Mouse (Mus musculus) kidney, postnatal 36 days (tissue): Measurements from ENCODE around the gene Ptprg.
A peak's percentile ranks its signal among the peaks of the same experiment; 100 is the strongest.
"Not testable (repeated sequence)": the region's sequence is repeated elsewhere in the genome, so short reads cannot be mapped to it uniquely, and the experiment has no call there.

Source experiments
- DNase-seq, 2 experiments: peaks; one replicate each; pipeline ENCODE4 v3.0.0; 2021 to 2022; ENCODE audit warnings: mixed read lengths in 2 of 2

Ptprg gene

DNA sequence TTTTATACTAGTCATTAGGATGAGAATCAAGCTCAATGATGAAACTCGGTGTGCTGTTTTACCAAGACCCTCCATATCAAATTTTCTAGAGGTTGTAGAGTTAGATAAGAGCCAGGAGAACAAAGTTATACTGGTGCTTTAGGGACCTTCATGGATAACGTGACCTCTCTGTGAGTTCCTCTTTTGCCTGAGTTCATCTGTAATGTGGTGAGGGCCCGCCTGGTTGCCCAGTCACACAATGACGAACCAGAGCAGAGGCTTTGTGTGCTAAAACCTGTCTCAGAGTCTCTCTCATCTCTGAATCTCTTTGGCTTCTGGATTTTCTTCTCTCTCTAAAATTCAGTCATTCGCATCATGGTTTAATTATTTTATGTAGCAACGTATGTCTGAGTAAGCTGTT is 204.9 kb downstream of the Ptprg start:
- DNase-seq, result no peak

GRCm38 (mm10) chr14:11759356-11759755 is 206.0 kb downstream of the Ptprg start:
- DNase-seq, result peak in 1 of 2 experiments; percentile 21

DNA sequence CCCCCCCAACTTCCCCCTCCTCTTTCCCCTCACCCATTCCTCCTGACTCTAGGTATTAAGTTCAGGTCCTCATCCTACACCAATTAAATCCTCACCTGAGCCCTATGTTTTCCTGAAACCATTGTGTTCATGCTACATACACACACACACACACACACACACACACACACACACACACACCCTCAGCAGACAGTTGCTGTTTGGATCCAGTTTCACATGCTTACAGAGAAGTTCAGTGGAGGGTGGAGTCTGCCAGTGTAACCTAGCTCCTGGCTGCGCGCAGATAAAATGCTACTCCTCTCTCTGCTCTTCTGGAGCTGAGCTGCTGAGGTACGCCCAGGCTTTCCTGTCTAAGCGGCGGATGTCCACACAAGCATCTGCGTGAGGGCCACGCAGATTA is 209.7 kb downstream of the Ptprg start:
- no peak for DNase-seq

GRCm38 (mm10) chr14:11772736-11773135 is 219.4 kb downstream of the Ptprg start:
- DNase-seq, result peak in 1 of 2 experiments; percentile 44

DNA sequence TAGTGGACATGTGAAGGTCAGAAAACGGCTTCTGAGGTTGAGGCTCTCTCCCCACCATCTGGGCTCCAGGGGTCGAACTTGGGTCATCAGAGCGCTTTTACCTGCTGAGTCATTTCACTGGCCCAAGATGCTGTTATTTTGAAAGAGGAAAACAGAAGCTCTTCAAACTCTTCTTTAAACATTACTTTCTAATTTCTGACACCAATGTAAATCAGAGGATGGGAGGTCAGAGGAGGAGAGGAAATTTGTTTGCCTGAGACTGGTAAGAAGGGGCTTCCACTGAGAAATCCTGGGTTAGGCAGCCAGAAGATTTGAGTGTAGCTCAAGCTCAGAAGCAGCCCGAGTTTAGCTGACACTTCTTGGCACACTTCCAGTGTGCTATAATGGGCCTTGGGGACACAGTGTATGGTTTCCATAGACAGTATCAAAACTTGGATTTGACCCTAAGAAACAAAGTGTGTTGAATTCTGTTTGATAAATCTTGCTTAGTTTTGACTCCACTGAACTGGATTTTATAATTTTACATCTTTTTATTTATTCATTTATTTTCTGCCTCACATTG is 221.2 kb downstream of the Ptprg start:
- DNase-seq, result no peak

DNA sequence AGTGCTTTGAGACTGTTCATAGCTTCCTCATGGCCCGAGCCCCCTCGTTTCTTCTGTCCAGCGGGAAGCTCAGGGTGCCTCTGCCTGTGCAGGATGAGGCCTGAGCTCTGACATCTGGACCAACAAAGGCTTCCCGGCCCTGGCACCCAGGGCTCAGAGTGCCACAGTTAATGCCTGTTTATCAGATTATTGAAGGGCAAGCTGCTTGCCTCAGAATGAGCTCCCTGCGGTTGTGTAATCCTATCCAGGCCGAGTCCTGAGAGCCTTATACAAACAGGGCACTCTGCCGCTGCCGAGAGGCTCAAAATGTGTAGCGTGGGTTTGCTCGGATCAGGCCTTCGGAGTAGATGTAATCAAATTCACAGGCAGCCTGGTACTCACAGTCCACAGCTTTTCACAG is 221.9 kb downstream of the Ptprg start:
- DNase-seq, result peak; percentile 20 to 21

DNA sequence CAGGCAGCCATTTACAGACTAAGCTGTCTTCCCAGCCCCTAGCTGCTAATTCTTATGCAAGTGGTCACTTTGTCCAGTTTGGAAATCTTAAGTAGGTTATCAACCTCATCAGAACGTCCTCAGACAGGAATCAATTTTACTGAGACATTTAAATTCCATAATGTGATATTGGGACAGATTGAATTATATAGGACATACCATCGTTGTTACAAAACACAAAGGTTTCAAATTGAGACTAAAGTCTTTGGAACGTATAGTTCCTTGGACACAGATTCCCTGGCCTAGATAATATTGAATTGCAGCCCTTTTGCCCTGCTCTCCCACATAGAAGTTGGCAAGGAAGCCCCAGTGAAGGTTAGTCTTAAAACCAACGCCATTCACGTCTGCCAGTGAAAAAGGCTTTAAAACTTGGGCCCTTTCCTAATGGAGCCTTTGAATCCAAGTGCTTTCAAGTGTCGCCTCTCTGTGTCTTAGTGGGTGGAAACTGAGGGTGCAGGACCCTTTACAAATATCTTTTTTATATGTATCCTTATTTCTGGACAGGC is 222.7 kb downstream of the Ptprg start:
- peak; percentile 38 to 42 for DNase-seq

GRCm38 (mm10) chr14:11776566-11776965 is 223.2 kb downstream of the Ptprg start:
- no peak for DNase-seq

GRCm38 (mm10) chr14:11791190-11791589 is 237.9 kb downstream of the Ptprg start:
- no peak for DNase-seq

DNA sequence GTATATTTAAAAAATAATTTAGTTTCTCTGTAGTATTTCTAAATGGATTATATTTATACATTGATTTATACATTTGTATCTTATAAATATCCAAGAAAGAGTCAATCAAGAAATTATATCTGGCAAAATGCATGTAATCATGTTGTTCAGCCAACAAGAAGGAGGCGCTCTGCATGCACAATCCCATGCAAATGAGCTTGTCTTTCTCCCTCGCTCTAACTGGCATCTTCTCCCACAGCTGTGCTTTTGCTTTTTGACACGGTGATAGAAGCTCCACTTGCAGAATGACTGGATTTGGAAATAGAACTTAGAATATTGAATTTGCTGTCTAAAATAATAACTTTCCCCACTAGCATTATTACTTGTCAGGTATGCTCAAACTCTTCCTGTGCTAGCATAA is 240.5 kb downstream of the Ptprg start:
- no peak for DNase-seq

- no peak for DNase-seq
These were observed 249.2 kb downstream of the Ptprg start for GRCm38 (mm10) chr14:11802355-11803035.

DNA sequence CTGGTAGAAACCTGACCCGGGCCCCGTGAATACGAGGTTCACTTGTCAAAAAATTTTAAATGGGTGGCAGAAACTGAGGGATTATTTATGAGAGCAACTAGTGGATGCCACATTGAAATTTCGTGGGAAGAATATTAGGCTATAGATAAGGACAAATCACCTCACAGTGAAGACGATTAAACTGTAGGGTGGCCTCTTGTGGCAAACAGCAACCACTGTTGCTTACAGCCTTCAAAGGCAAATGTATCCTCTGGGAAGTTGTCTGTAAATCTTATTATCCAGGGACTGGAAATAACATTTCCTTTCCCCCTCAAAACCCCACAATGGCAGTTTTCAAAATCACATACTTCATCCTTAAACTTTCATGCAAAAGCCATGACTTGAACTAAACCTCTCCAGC is 253.3 kb downstream of the Ptprg start:
- no peak for DNase-seq

- no peak for DNase-seq
These were observed 254.1 kb downstream of the Ptprg start for GRCm38 (mm10) chr14:11807465-11807864.

GRCm38 (mm10) chr14:11811142-11811761 is 257.9 kb downstream of the Ptprg start:
- DNase-seq, result peak; percentile 44 to 78

DNA sequence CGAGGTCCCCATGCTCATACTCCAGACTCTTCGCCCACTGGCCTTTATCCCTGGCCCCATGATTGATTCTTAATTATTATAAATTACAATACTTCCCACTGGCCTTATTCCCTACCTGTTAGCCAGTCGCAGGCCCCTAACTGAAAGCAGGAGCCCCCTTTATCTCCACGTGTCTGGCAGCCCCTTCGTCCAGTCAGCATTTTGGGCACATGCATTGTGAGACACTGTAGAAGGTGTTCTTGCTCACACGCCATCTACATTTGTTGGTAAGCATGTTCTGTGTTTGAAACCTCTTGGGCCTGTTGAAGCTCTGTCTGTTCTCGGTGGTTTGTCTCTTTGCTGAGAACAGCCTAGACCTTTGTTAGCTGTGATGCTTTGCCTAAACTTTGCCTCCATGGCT is 259.0 kb downstream of the Ptprg start:
- DNase-seq, result no peak

GRCm38 (mm10) chr14:11814811-11815210 is 261.5 kb downstream of the Ptprg start:
- not testable (repeated sequence) for DNase-seq

GRCm38 (mm10) chr14:11817236-11817635 is 263.9 kb downstream of the Ptprg start:
- DNase-seq, result no peak

GRCm38 (mm10) chr14:11818054-11818453 is 264.7 kb downstream of the Ptprg start:
- no peak for DNase-seq

GRCm38 (mm10) chr14:11818721-11819120 is 265.4 kb downstream of the Ptprg start:
- no peak for DNase-seq

- DNase-seq, result no peak
These were observed 266.0 kb downstream of the Ptprg start for GRCm38 (mm10) chr14:11819326-11819725.

- peak; percentile 23 to 29 for DNase-seq
These were observed 269.7 kb downstream of the Ptprg start for GRCm38 (mm10) chr14:11822830-11823700.

DNA sequence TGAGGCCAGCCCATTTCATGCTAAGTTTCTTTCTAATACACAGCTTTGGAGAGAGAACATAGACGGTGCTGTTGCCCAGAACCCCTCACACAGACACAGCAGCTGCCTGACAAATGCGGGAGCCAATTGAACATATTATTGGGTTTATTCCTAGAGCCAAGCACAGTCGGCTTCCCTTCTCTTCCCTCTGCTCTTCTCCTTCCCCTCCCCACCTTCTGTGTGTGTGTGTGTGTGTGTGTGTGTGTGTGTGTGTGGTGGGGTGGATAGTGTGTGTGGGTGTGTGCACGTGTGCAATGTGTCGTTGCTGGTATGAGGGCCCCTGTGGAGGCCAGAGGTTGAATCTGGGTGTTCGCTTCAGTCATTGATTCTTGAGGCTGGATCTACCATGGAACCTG is 270.4 kb downstream of the Ptprg start:
- no peak for DNase-seq

- DNase-seq, result no peak
These were observed 271.6 kb downstream of the Ptprg start for GRCm38 (mm10) chr14:11824915-11825314.
